Mouse (Mus musculus) megakaryocyte, embryonic 14.5 days (primary cell): Measurements from ENCODE around the gene Antxr1. TPM values are rescaled to one million over a fixed set of nuclear protein-coding genes. Genes with fewer than 3 reads are reported as not detected.

Experiments
- H3K27me3 ChIP-seq: replicated peaks from 2 replicates; pipeline ENCODE3; 2012; ENCODE audit warnings: inconsistent platforms
- H3K36me3 ChIP-seq: replicated peaks from 2 replicates; pipeline ENCODE3; 2012; ENCODE audit warnings: low read length, inconsistent platforms, mixed read lengths
- H3K4me1 ChIP-seq: 2 replicates; pipeline ENCODE4 v1.6.1; 2012; ENCODE audit warnings: inconsistent platforms
- H3K4me3 ChIP-seq: replicated peaks from 2 replicates; pipeline ENCODE3; 2012; ENCODE audit warnings: moderate library complexity, mild to moderate bottlenecking, inconsistent platforms
- H3K9me3 ChIP-seq: 2 replicates; pipeline ENCODE4 v1.6.1; 2012; ENCODE audit warnings: inconsistent platforms
- FLI1 ChIP-seq: IDR thresholded peaks from 2 replicates; pipeline ENCODE4 v1.6.1; 2012; ENCODE audit warnings: low read length, inconsistent platforms, mixed read lengths
- GATA1 ChIP-seq: IDR thresholded peaks from 3 replicates; pipeline ENCODE4 v1.6.1; 2012; ENCODE audit warnings: mixed read lengths, low read length, inconsistent platforms, borderline replicate concordance
- polyA plus RNA-seq: library from polyadenylated mRNA; stranded (reverse); fragments of >175 nt; gene quantifications from 2 replicates; pipeline ENCODE4 v1.2.3, GENCODE M21; 2012; ENCODE audit warnings: low replicate concordance; ENCODE audit not compliant: insufficient read depth

The Antxr1 gene
- polyA plus RNA-seq, 1 experiment, result not detected

DNA sequence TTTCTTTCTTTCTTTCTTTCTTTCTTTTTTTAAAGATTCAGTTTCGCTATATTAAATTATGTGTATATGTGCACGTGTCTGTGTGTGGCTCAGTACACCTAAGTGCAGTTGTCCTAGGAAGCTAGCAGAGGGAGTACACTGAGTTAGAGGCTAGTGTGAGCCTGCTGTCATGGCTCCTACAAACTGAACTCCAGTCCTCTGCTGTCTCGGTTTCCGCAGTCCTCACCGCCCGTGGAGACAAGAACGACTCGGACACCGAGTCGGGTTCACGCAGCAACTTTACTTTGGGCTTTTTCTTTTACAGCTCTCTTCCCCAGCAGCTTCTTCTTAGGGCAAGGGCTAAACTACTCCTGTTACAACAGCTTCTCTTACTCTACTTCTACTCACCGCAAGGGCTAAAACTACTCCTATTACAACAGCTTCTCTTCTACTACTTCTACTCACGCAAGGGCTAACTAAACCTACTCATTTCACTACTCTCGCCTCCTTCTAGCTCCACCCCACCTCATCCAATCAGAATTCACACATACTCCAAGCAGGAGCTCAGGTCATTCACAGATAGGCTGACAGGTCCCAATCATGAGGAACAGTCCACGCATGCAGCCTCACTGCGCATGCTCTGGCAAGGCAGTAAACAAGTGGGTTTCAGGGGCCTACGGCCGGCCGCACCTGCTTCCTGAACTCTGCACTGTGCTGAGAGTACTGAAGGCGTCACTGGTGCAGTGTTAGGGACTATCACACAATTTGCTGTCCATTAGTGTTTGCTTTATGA is 216.4 kb downstream of the Antxr1 start:
- Histone ChIP-seq H3K4me3 (no peak overlapping the region), H3K4me1 (no peaks in the 10 kb centered on the region), H3K27me3 (peaks cover 28% of the 10 kb centered on the region), H3K36me3 (no peaks in the 10 kb centered on the region), H3K9me3 (peaks cover 6% of the 10 kb centered on the region)
- TF ChIP-seq FLI1, result no peak
- no peak for TF ChIP-seq GATA1

DNA sequence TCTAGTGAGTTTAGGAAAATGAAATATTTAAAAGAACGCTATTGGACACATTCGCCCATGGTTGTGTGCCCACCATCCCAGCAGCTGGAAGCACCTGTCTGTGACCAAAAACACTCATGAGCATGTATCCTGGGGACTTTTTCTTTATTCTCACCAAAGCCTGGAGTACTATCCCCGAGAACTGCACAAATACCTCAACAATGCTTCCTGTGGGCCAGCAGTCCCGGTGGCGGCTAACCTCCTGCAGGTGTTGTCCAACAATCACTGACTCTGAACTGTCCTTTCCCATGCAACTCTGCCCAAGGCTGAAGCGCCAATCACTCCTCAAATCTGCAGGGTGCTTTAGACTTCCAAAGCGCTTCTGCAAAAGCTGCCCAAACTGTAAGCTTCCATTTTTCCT is 219.0 kb downstream of the Antxr1 start:
- H3K9me3 ChIP-seq, result peaks cover 6% of the 10 kb centered on the region
- TF ChIP-seq FLI1 (no peak), GATA1 (no peak)
- H3K36me3 ChIP-seq, result no peaks in the 10 kb centered on the region
- no peak overlapping the region for H3K4me3 ChIP-seq
- no peaks in the 10 kb centered on the region for H3K4me1 ChIP-seq
- H3K27me3 ChIP-seq, result peaks cover 30% of the 10 kb centered on the region

DNA sequence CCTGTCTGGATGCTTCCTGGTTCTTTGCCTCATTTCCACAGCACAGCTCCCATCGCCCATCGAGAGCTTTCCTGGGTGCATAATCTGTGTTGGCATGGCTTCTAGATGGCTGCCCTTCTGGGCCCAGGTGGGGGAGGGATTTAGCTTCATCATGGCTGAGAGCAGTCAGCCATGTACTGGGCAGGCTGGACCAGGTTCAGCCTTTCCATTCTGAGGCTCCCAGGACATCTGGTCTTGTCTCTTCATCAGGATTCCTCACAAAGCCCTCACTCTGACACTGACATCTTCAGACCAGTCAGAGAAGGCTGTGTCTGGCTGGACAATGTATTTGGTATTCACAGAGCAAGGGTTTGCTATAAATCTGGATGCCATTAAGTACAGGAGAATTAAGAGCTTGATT is 219.6 kb downstream of the Antxr1 start:
- peaks cover 36% of the 10 kb centered on the region for H3K27me3 ChIP-seq
- H3K9me3 ChIP-seq, result peaks cover 4% of the 10 kb centered on the region
- H3K4me3 ChIP-seq, result no peak overlapping the region
- H3K36me3 ChIP-seq, result no peaks in the 10 kb centered on the region
- H3K4me1 ChIP-seq, result no peaks in the 10 kb centered on the region; the same call in 1 of the 2 replicates
- TF ChIP-seq FLI1 (no peak), GATA1 (no peak)

DNA sequence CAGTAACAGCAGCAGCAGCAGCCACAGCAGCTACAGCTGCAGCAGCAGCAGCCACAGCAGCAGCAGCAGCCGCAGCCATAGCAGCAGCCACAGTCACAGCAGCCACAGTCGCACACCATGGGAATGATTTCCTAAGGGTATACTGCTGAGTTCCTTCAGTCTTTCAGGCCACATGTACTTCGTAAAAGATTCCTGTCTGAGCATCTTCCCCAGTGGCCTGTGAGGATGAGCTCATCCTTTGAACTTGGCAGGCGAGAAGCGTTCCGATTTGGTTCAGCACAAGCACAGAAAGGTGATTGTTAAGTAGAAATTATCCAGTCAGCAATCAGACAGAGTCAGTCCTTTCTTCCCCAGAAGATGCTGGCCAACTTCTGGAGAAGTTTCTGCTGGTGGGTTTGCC is 223.5 kb downstream of the Antxr1 start:
- TF ChIP-seq FLI1, result no peak
- no peak for TF ChIP-seq GATA1
- Histone ChIP-seq H3K27me3 (peaks cover 42% of the 10 kb centered on the region), H3K9me3 (no peaks in the 10 kb centered on the region)

DNA sequence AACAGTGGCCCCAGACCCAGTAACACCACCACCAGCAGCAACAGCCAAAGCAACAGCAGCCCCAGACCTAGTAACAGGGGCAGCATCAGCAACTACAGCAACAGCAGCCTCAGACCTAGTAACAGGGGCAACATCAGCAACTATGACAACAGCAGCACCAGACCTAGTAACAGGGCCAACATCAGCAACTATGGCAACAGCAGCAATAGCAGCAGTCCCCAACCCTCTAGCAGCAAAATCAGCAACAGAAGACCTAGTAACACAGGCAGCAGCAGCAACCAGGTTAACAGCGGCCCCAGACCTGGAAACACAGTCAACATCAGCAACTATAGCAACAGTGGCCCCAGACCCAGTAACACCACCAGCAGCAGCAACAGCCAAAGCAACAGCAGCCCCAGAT is 224.1 kb downstream of the Antxr1 start:
- TF ChIP-seq GATA1, result no peak
- no peak for TF ChIP-seq FLI1
- no peaks in the 10 kb centered on the region for H3K9me3 ChIP-seq
- no peaks in the 10 kb centered on the region; the same call in 1 of the 2 replicates for H3K4me1 ChIP-seq
- H3K4me3 ChIP-seq, result no peak overlapping the region
- peaks cover 39% of the 10 kb centered on the region for H3K27me3 ChIP-seq
- no peaks in the 10 kb centered on the region for H3K36me3 ChIP-seq

More for the DNA sequence above, 223.5 kb downstream of the Antxr1 start:
- H3K4me1 ChIP-seq, result no peaks in the 10 kb centered on the region; the same call in 1 of the 2 replicates
- no peak overlapping the region for H3K4me3 ChIP-seq
- H3K36me3 ChIP-seq, result no peaks in the 10 kb centered on the region

DNA sequence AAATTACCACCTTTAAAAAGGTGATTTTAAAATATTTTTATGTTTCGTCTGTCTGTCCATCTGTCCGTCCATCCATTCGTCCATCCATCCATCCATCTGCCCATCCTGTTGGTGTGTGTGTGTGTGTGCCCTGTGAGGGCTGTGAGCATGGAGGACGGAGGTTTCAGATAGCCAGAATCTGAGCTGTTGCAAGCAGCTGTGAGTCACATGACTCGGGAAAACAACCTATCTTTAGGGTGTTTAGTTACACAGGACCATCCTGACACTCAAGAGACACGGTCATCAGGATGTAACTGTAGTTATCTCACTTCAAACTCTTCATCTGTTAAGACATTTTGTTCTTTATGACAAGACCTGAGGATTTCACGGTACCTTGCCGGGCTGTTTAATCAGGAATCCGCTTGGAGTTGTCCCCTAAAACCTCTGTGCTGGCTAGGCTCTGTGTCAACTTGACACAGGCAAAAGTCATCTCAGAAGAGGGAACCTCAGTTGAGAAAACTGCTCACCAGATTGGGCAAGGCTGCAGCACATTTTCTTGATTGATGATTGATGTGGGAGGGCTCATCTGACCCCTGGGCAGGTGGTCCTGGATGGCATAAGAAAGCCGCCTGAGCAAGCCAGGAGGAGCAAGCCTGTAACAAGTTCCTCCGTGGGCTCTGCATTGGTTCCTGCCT is 231.4 kb downstream of the Antxr1 start, which contains the start of gene D6Ertd527e:
Gene D6Ertd527e (plus strand): TSS at position 624 of the 674 bp plus-strand sequence.
- peaks cover 10% of the 10 kb centered on the region for H3K4me1 ChIP-seq
- TF ChIP-seq GATA1 (no peak), FLI1 (no peak)
- peak within 1 kb of the TSS; percentile 3 for H3K4me3 ChIP-seq
- peaks cover 35% of the 10 kb centered on the region for H3K27me3 ChIP-seq
- H3K9me3 ChIP-seq, result no peaks in the 10 kb centered on the region
- no peaks in the 10 kb centered on the region for H3K36me3 ChIP-seq

DNA sequence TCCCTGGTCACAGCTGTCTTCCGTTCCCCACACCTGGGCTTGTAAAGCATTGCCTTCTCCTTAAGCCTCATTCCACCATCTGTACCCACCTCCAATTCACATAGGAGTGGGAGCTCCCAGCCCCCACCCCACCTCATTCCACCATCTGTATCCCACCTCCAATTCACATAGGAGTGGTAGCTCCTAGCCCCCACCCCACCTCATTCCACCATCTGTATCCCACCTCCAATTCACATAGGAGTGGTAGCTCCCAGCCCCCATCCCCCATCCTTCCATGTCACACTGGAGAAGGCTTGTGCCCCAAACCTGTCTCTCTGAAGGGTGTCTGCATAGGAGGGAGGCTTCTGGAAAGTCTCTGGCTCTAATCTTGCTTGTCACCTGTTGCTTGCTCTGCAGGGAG is 232.3 kb downstream of the Antxr1 start:
- Histone ChIP-seq H3K4me3 (no peak overlapping the region), H3K9me3 (no peaks in the 10 kb centered on the region), H3K27me3 (peaks cover 30% of the 10 kb centered on the region), H3K36me3 (no peaks in the 10 kb centered on the region), H3K4me1 (peaks cover 10% of the 10 kb centered on the region)
- TF ChIP-seq FLI1, result no peak
- no peak for TF ChIP-seq GATA1

DNA sequence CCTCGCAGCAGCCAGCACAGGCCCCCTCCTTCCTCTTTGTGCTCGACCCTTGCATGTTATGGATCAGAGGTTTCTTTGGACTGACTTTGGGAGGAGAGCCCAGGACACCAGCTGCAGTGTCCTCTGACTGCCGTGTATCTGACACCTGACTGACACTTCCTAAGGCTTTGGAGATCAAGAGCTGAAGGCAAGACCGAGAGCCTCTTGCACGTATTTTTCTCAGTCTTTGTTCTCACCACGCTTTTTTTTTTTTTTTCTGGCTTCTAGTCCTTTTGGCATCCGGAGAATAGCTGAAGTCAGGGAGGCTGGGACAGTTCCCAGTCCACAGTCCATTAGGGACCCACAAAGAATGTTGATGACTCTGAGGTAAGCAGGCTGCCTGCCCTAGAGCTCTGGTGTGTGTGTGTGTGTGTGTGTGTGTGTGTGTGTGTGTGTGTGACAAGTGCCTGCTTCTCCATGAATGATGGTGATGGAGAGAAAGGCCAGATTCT is 233.2 kb downstream of the Antxr1 start:
- H3K9me3 ChIP-seq, result no peaks in the 10 kb centered on the region
- TF ChIP-seq FLI1 (no peak), GATA1 (no peak)
- H3K4me3 ChIP-seq, result no peak overlapping the region
- H3K27me3 ChIP-seq, result peaks cover 30% of the 10 kb centered on the region
- H3K4me1 ChIP-seq, result peaks cover 10% of the 10 kb centered on the region
- no peaks in the 10 kb centered on the region for H3K36me3 ChIP-seq

DNA sequence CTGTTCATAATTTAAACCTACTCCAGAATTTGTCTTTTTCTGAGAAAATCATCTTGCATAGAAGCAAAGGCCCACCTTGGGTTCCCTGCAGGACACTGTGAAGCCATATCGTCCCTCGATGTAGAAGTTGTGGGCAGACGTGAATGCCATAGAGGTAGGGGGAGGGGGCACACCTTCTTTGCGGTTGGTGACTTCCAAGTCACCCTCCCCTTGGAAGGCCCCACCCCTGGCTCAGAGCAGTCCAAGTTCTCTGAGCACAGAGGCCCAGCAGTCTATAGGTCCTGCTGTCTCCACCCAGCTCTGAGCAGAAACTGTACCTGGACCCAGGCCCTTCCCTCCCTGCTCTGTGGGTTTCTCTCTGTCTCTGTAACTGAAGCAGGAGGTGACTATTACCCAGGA is 233.7 kb downstream of the Antxr1 start:
- no peak overlapping the region for H3K4me3 ChIP-seq
- H3K27me3 ChIP-seq, result peaks cover 30% of the 10 kb centered on the region
- H3K4me1 ChIP-seq, result peaks cover 10% of the 10 kb centered on the region
- TF ChIP-seq FLI1 (no peak), GATA1 (no peak)
- no peaks in the 10 kb centered on the region for H3K9me3 ChIP-seq
- no peaks in the 10 kb centered on the region for H3K36me3 ChIP-seq
